Mouse (Mus musculus): ENCODE results near the gene Olfr767.
"Not testable (repeated sequence)": the region's sequence is repeated elsewhere in the genome, so short reads cannot be mapped to it uniquely, and the experiment has no call there.

The Olfr767 gene

GRCm38 (mm10) chr10:129082810-129083209, at the start of gene Olfr767:
Gene Olfr767 (minus strand): TSS chr10:129082910.
- not testable (repeated sequence) for DNase-seq (ENCODE audit: extremely low spot score)

DNA sequence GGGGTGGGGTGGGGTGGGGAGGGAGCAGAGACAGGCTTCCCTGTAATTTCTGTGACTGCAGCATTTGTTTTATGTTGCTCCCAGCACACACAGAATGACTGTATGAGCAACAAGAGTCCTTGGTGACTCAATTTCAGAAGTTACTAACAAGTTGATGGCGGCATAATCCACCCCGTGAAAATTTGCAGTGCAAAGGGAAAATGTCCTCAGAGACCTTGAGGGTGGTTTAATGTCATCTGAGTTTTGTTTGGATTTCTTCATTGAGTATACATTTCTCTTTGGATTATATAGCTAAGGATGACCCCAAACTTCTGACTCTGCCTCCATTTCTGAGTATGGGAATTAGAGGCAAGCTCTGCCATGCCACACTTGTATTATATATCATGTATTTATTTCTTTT, 35.1 kb upstream of the Olfr767 start, which contains the start of gene Olfr769:
Gene Olfr769 (minus strand): TSS at position 101 of the 400 bp plus-strand sequence.
- DNase-seq (ENCODE audit: extremely low spot score): no peak

- DNase-seq (ENCODE audit: extremely low spot score): no peak
Observed at GRCm38 (mm10) chr10:129115146-129115545, 32.4 kb upstream of the Olfr767 start.

GRCm38 (mm10) chr10:129101231-129101630, 18.5 kb upstream of the Olfr767 start:
- DNase-seq (ENCODE audit: extremely low spot score): no peak

GRCm38 (mm10) chr10:129099275-129099674, 16.6 kb upstream of the Olfr767 start, which contains the start of gene Olfr768:
Gene Olfr768 (minus strand): TSS chr10:129099375.
- no peak for DNase-seq (ENCODE audit: extremely low spot score)

GRCm38 (mm10) chr10:129068877-129069276, 13.8 kb downstream of the Olfr767 start, which contains the start of gene Olfr766-ps1:
Gene Olfr766-ps1 (minus strand): TSS chr10:129068977.
- no peak for DNase-seq (ENCODE audit: extremely low spot score)

GRCm38 (mm10) chr10:129049898-129050297, 32.8 kb downstream of the Olfr767 start, which contains the start of gene Olfr765:
Gene Olfr765 (minus strand): TSS chr10:129049998.
- not testable (repeated sequence) for DNase-seq (ENCODE audit: extremely low spot score)

- DNase-seq (ENCODE audit: extremely low spot score): no peak
Observed at GRCm38 (mm10) chr10:129039796-129040195, 42.9 kb downstream of the Olfr767 start, which contains the start of gene Olfr764-ps1. Gene Olfr764-ps1 (minus strand): TSS chr10:129039896.

DNA sequence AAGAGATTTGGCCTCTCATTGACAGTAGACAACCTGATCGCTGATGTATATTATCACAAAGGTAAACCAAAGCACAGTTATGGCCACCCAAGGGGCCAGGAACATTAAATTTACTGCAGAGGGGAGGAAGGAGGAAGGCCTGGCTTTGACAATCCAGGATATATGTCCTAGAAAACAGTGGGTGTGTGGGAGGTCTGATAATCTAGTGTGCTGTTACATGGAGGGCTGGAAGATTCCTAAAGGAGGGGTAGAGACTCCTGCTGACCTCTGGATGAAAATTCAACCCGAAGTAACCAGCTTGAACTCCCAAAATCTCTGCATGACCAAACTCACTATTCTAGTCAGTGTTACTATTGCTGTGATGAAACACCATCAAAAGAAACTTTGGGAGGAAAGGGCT, 54.4 kb downstream of the Olfr767 start:
- no peak for DNase-seq (ENCODE audit: extremely low spot score)

GRCm38 (mm10) chr10:129026018-129026662, 56.6 kb downstream of the Olfr767 start:
- peak; percentile 54 for DNase-seq (ENCODE audit: extremely low spot score)
